Mouse (Mus musculus): ENCODE results near the gene Foxp1.

DNA sequence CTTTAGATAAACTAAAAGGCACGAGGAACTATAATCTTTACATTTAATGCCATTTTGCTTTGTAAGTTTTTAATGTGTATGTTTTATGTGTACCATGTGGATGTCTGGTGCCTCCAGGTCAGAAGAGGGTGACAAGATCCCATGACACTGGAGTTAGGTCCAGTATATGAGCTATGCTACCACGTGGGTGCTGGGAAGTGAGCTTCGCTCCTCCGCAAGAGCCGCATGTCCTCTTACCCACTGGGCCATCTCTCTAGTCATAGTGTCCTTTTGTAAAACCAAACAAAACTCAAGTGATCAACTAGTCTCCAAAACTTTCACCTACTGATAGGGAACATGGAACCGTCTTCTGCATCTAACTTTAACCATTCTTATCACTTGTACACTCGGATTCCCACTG is 542.5 kb downstream of the Foxp1 start:
- TF ChIP-seq CTCF (IDR thresholded peaks at IDR 0.05): no peak
- TF ChIP-seq EP300 (IDR thresholded peaks at IDR 0.05): no peak
